Mouse (Mus musculus) kidney, postnatal 0 days (tissue): Measurements from ENCODE around the gene Pigk. TPM values are rescaled to one million over a fixed set of nuclear protein-coding genes. Genes with fewer than 3 reads are reported as not detected.
A peak's percentile ranks its signal among the peaks of the same experiment; 100 is the strongest.

Experiments used
- ATAC-seq: fragments of 200-750 bp; cut with Nextera tagmentation; replicated peaks from 2 replicates; pipeline ENCODE4 v1.8.0; 2017; ENCODE audit warnings: low read depth, moderate number of reproducible peaks, moderate TSS enrichment, moderate library complexity; ENCODE audit not compliant: low FRiP score
- DNase-seq: peaks from one replicate; pipeline ENCODE4 v3.0.0-alpha.2; 2016; ENCODE audit warnings: low spot score
- H3K27ac ChIP-seq: fragments of 300-500 bp; sonication (generic); 2 replicates; pipeline ENCODE4 v1.5.1; 2014; ENCODE audit warnings: mild to moderate bottlenecking
- H3K27me3 ChIP-seq: fragments of 300-500 bp; sonication (generic); 2 replicates; pipeline ENCODE4 v1.6.1; 2014; ENCODE audit warnings: low read length, mixed read lengths; ENCODE audit not compliant: insufficient read depth
- H3K36me3 ChIP-seq: fragments of 300-500 bp; sonication (generic); 2 replicates; pipeline ENCODE4 v1.6.1; 2014; ENCODE audit warnings: low read length, mixed read lengths; ENCODE audit not compliant: insufficient read depth
- H3K4me1 ChIP-seq: fragments of 300-500 bp; sonication (generic); replicated peaks from 2 replicates; pipeline ENCODE4 v1.6.1; 2014; ENCODE audit warnings: antibody characterized with exemption, low read length, mixed read lengths; ENCODE audit not compliant: insufficient read depth
- H3K4me2 ChIP-seq: fragments of 300-500 bp; sonication (generic); 2 replicates; pipeline ENCODE4 v1.6.1; 2014; ENCODE audit warnings: mild to moderate bottlenecking, low read length, moderate library complexity, mixed read lengths
- H3K4me3 ChIP-seq: fragments of 300-500 bp; sonication (generic); replicated peaks from 2 replicates; pipeline ENCODE4 v1.5.1; 2014; ENCODE audit warnings: low read depth, low read length
- H3K9ac ChIP-seq: fragments of 300-500 bp; sonication (generic); 2 replicates; pipeline ENCODE4 v1.6.1; 2014; ENCODE audit warnings: low read depth, low read length
- H3K9me3 ChIP-seq: fragments of 300-500 bp; sonication (generic); replicated peaks from 2 replicates; pipeline ENCODE4 v1.6.1; 2016; ENCODE audit warnings: low read length, inconsistent platforms, mixed read lengths
- CTCF ChIP-seq: IDR thresholded peaks from 2 replicates; pipeline ENCODE4 v1.5.1; 2016; ENCODE audit warnings: antibody characterized with exemption, low read depth, mild to moderate bottlenecking, moderate library complexity
- WGBS: fragments of 180-500 bp; shearing (Covaris S2); extraction: QIAGEN DNeasy Blood & Tissue Kit; methylation state at CpG from one replicate; pipeline ENCODE4 v1.1.7; 2014; 5-methylcytosine and 5-hydroxymethylcytosine counted together
- polyA plus RNA-seq: library from polyadenylated mRNA; unstranded; fragments of >200 nt; fragmentation: Nextera tagmentation; extraction: Ambion mirVana; gene quantifications from 2 replicates; pipeline ENCODE4 v1.2.1, GENCODE M21; 2015

Pigk gene
- polyA plus RNA-seq, 1 experiment from 2014 or later: 48.5 TPM

- TF ChIP-seq CTCF: peak; percentile 43
- no peaks in the 10 kb centered on the region for H3K36me3 ChIP-seq
- H3K4me1 ChIP-seq: no peaks in the 10 kb centered on the region
- no peak overlapping the region for H3K9ac ChIP-seq
- H3K9me3 ChIP-seq: no peaks in the 10 kb centered on the region
- WGBS: 76% methylated on average over 14 of the region's 14 CpGs
- H3K27me3 ChIP-seq: no peaks in the 10 kb centered on the region
- no peak overlapping the region for H3K4me2 ChIP-seq
- no peak for DNase-seq
- H3K4me3 ChIP-seq: no peak overlapping the region
- H3K27ac ChIP-seq: no peak overlapping the region
- ATAC-seq: no peak
Observed at GRCm38 (mm10) chr3:152753920-152754764, 40.2 kb downstream of the Pigk start.

- no peak overlapping the region for H3K27ac ChIP-seq
- no peaks in the 10 kb centered on the region for H3K9me3 ChIP-seq
- DNase-seq (no peak), ATAC-seq (no peak)
- TF ChIP-seq CTCF: no peak
- no peaks in the 10 kb centered on the region for H3K36me3 ChIP-seq
- 77% methylated on average over 7 of the region's 7 CpGs for WGBS
- H3K27me3 ChIP-seq: no peaks in the 10 kb centered on the region
- no peak overlapping the region for H3K9ac ChIP-seq
- no peak overlapping the region for H3K4me2 ChIP-seq
- no peak overlapping the region for H3K4me3 ChIP-seq
- H3K4me1 ChIP-seq: no peaks in the 10 kb centered on the region
Observed at GRCm38 (mm10) chr3:152755515-152755914, 41.6 kb downstream of the Pigk start.

DNA sequence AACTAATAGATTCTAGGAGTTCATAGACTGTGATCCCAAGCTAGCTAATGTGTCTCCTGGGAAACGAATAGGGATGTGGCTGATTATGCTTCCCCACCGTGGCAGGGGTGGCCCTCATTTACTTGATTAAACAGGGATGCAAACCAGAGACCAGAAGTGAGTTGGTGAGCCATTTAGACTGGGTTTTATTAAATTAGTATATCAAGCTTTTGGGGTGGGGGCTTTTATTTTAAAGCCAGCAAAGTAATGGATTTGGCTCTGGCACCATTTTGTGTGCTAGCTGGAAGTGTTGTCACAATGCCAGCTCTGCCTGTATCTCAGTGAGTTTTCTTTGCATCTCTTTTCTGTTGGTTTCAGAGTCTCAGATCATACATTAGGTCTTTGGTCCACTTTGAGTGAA lies 43.0 kb downstream of the Pigk start:
- no peak for TF ChIP-seq CTCF
- ATAC-seq (no peak), DNase-seq (no peak)
- H3K4me2 ChIP-seq: no peak overlapping the region
- no peaks in the 10 kb centered on the region for H3K9me3 ChIP-seq
- H3K27ac ChIP-seq: no peak overlapping the region
- H3K4me1 ChIP-seq: no peaks in the 10 kb centered on the region
- H3K9ac ChIP-seq: no peak overlapping the region
- no peak overlapping the region for H3K4me3 ChIP-seq
- no peaks in the 10 kb centered on the region for H3K27me3 ChIP-seq
- H3K36me3 ChIP-seq: no peaks in the 10 kb centered on the region
- 77% methylated on average over 2 of the region's 2 CpGs for WGBS

- 80% methylated on average over 12 of the region's 12 CpGs for WGBS
- no peak for ATAC-seq
- no peak overlapping the region for H3K4me2 ChIP-seq
Observed at GRCm38 (mm10) chr3:152757464-152758393, 43.8 kb downstream of the Pigk start.

GRCm38 (mm10) chr3:152758500-152759032 lies 44.7 kb downstream of the Pigk start:
- Histone ChIP-seq H3K4me2 (no peak overlapping the region), H3K9ac (no peak overlapping the region), H3K4me3 (no peak overlapping the region), H3K9me3 (no peaks in the 10 kb centered on the region), H3K36me3 (no peaks in the 10 kb centered on the region), H3K27me3 (no peaks in the 10 kb centered on the region), H3K27ac (no peak overlapping the region), H3K4me1 (no peaks in the 10 kb centered on the region)
- no peak for TF ChIP-seq CTCF
- peak; percentile 21 for DNase-seq
- peak; percentile 25 for ATAC-seq
- 53% methylated on average over 15 of the region's 15 CpGs for WGBS

More at GRCm38 (mm10) chr3:152757464-152758393, 43.8 kb downstream of the Pigk start:
- no peaks in the 10 kb centered on the region for H3K9me3 ChIP-seq
- H3K9ac ChIP-seq: no peak overlapping the region
- H3K27ac ChIP-seq: no peak overlapping the region
- no peaks in the 10 kb centered on the region for H3K36me3 ChIP-seq
- H3K4me3 ChIP-seq: no peak overlapping the region
- DNase-seq: no peak
- no peaks in the 10 kb centered on the region for H3K4me1 ChIP-seq
- H3K27me3 ChIP-seq: no peaks in the 10 kb centered on the region
- no peak for TF ChIP-seq CTCF

GRCm38 (mm10) chr3:152761116-152761515 lies 47.2 kb downstream of the Pigk start:
- Histone ChIP-seq H3K36me3 (no peaks in the 10 kb centered on the region), H3K27me3 (no peaks in the 10 kb centered on the region), H3K9ac (no peak overlapping the region), H3K4me3 (no peak overlapping the region), H3K4me1 (no peaks in the 10 kb centered on the region), H3K27ac (no peak overlapping the region), H3K9me3 (no peaks in the 10 kb centered on the region), H3K4me2 (no peak overlapping the region)
- WGBS: 30% methylated on average over 7 of the region's 7 CpGs
- peak; percentile 77 for TF ChIP-seq CTCF
- DNase-seq (peak; percentile 85), ATAC-seq (no peak)
